11 mouse cellular contexts compared by ENCODE assay signal in the genomic region with DNA sequence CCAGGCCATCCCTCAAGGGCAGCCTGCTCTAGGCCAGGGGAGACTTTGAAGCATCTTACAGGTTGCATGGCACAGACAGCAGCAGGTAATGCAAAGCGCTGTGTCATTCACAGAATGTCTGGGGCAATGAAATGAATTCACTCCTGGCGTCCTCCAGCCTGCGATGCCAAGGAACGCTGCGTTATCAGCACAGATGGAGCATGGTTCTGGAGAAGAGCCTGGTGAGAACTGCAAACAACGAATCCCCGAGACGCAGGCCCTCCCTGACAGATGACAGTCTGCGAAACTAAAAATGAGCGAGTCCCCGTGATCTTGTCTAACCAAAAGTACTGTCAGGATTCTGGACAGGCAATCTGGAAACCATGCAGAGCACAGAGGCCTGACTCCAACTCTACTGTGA.
DNase-seq lines count a peak whose midpoint lies in the region; ATAC-seq and TF ChIP-seq lines count a peak whose summit lies in the region.
"Had no signal": no experiment of that assay in that cellular context is flagged by ENCODE, and none has a peak within 500 bp of the region (broad histone marks: within the 10 kb centered on the region; RNA-seq: fewer than 3 reads in every experiment).

No protein-coding gene starts in this region.

- no peak overlapping the region for H3K4me2 ChIP-seq in hindbrain, embryonic 12.5 days (replicated peaks)

- DNase-seq in brain, embryonic 14.5 days (ENCODE audit: low read depth): peak; percentile 77
- peak; percentile 64 for DNase-seq in cerebellum, adult 9-10 months
- peak; percentile 83 for DNase-seq in layer of hippocampus, adult 11-12 months (ENCODE audit: low spot score)
- peak; percentile 64 to 71 for DNase-seq in left cerebral cortex, postnatal 36 days (ENCODE audit: low spot score in 2 of 2)
- no peak for DNase-seq in gastrocnemius, postnatal 25 days
- no peak for DNase-seq in yolk sac, embryonic 10.5 days (ENCODE audit: low spot score)
- DNase-seq: gastrocnemius, postnatal 36 days; lung, postnatal 10 days; thymus, postnatal 25 days had no signal

- 91% methylated on average over 11 of the region's 11 CpGs for WGBS in hindbrain, embryonic 12.5 days

- intact Hi-C loops in left cerebral cortex, postnatal 36 days (cut with DNase I): no loop called here

- no peak for TF ChIP-seq CTCF in brain, embryonic 14.5 days (IDR thresholded peaks at IDR 0.05; ENCODE audit: borderline replicate concordance, extremely low read depth, insufficient read depth, insufficient read length)

- H3K4me3 ChIP-seq in hindbrain, embryonic 12.5 days: no peak overlapping the region

- no peaks in the 10 kb centered on the region for H3K9me3 ChIP-seq in hindbrain, embryonic 12.5 days (replicated peaks)

- no peaks in the 10 kb centered on the region for H3K27me3 ChIP-seq in hindbrain, embryonic 12.5 days

- no peak overlapping the region for H3K9ac ChIP-seq in hindbrain, embryonic 12.5 days

- no peak for ATAC-seq in hindbrain, embryonic 12.5 days (ENCODE audit: low FRiP score)
- ATAC-seq in megakaryocyte progenitor cell, adult 5-6 weeks (replicated peaks; ENCODE audit: poor library complexity): no peak

- H3K27ac ChIP-seq in hindbrain, embryonic 12.5 days: no peak overlapping the region

- H3K4me1 ChIP-seq in hindbrain, embryonic 12.5 days: peaks cover 3% of the 10 kb centered on the region; the same call in 1 of the 2 replicates

- H3K36me3 ChIP-seq in hindbrain, embryonic 12.5 days: no peaks in the 10 kb centered on the region

- TF ChIP-seq POLR2A in brain, embryonic 14.5 days (IDR thresholded peaks at IDR 0.05; ENCODE audit: borderline replicate concordance, extremely low read depth, insufficient read depth, insufficient read length, poor library complexity, severe bottlenecking): no peak

Comparison
In these comparisons a context has a peak if more than half of its experiments do, and no peak if none do; other contexts are left out.
1. DNase-seq: peak in brain, embryonic 14.5 days (single experiment), cerebellum, adult 9-10 months (single experiment), layer of hippocampus, adult 11-12 months (single experiment) and left cerebral cortex, postnatal 36 days (2 of 2); none in gastrocnemius, postnatal 25 days (single experiment) and yolk sac, embryonic 10.5 days (single experiment).